25 mouse cellular contexts compared by ENCODE assay signal in genomic region chr3:147278602-147279001, GRCm38 (mm10).
A peak's percentile ranks its signal among the peaks of the same experiment; 100 is the strongest.
DNase-seq lines count a peak whose midpoint lies in the region; ATAC-seq and TF ChIP-seq lines count a peak whose summit lies in the region.
"Had no signal": no experiment of that assay in that cellular context is flagged by ENCODE, and none has a peak within 500 bp of the region (broad histone marks: within the 10 kb centered on the region; RNA-seq: fewer than 3 reads in every experiment).

No protein-coding gene starts in this region.

- H3K36me3 ChIP-seq in heart, embryonic 10.5 days = no peaks in the 10 kb centered on the region
- H3K36me3 ChIP-seq in midbrain, embryonic 13.5 days = no peaks in the 10 kb centered on the region
- no peaks in the 10 kb centered on the region for H3K36me3 ChIP-seq in midbrain, embryonic 14.5 days (ENCODE audit: control insufficient read depth, insufficient read depth, low read length)
- H3K36me3 ChIP-seq: embryonic facial prominence, embryonic 12.5 days; embryonic facial prominence, embryonic 15.5 days; forebrain, embryonic 12.5 days; heart, embryonic 13.5 days had no signal

- TF ChIP-seq CTCF in lung, adult 2 months (IDR thresholded peaks at IDR 0.05; ENCODE audit: insufficient read depth, low read length) = no peak

- H3K4me1 ChIP-seq in heart, embryonic 10.5 days = peaks cover 16% of the 10 kb centered on the region
- no peaks in the 10 kb centered on the region for H3K4me1 ChIP-seq in midbrain, embryonic 13.5 days (replicated peaks)
- no peaks in the 10 kb centered on the region for H3K4me1 ChIP-seq in midbrain, embryonic 14.5 days (ENCODE audit: control insufficient read depth, insufficient read depth, low read length)
- no peaks in the 10 kb centered on the region for H3K4me1 ChIP-seq in lung, adult 2 months (ENCODE audit: control insufficient read depth, insufficient read depth, low read length)
- H3K4me1 ChIP-seq: embryonic facial prominence, embryonic 15.5 days; forebrain, embryonic 12.5 days had no signal

- H3K27me3 ChIP-seq in heart, embryonic 10.5 days (ENCODE audit: insufficient read depth, poor library complexity, severe bottlenecking) = no peaks in the 10 kb centered on the region; the same call in 1 of the 2 replicates
- no peaks in the 10 kb centered on the region for H3K27me3 ChIP-seq in midbrain, embryonic 13.5 days
- H3K27me3 ChIP-seq in midbrain, embryonic 14.5 days (ENCODE audit: control insufficient read depth, insufficient read depth, low read length) = no peaks in the 10 kb centered on the region
- H3K27me3 ChIP-seq: embryonic facial prominence, embryonic 12.5 days; embryonic facial prominence, embryonic 15.5 days; forebrain, embryonic 12.5 days; heart, embryonic 13.5 days had no signal

- DNase-seq in heart, embryonic 10.5 days (ENCODE audit: low spot score) = no peak
- no peak for DNase-seq in heart, adult 9 months (ENCODE audit: low spot score in 2 of 2)
- DNase-seq in midbrain, embryonic 14.5 days = no peak
- peak; percentile 31 for DNase-seq in yolk sac, embryonic 10.5 days (ENCODE audit: low spot score)
- DNase-seq in lung, adult 2 months = no peak
- DNase-seq: adrenal gland, adult 2 months; adrenal gland, postnatal 14 days; cerebellum, adult 11 months; cerebellum, adult 2 months; cerebellum, adult 9-11 months; cerebellum, postnatal 25 days; gastrocnemius, postnatal 10 days; gastrocnemius, postnatal 36 days; heart, postnatal 14 days; heart, postnatal 4 days had no signal

- H3K4me2 ChIP-seq in midbrain, embryonic 13.5 days (replicated peaks) = no peak overlapping the region
- no peak overlapping the region for H3K4me2 ChIP-seq in midbrain, embryonic 14.5 days (ENCODE audit: low read length)
- H3K4me2 ChIP-seq: embryonic facial prominence, embryonic 12.5 days; embryonic facial prominence, embryonic 15.5 days; forebrain, embryonic 12.5 days; heart, embryonic 13.5 days; hindbrain, embryonic 14.5 days had no signal

- H3K9me3 ChIP-seq in heart, embryonic 10.5 days = no peaks in the 10 kb centered on the region
- no peaks in the 10 kb centered on the region for H3K9me3 ChIP-seq in midbrain, embryonic 13.5 days
- no peaks in the 10 kb centered on the region for H3K9me3 ChIP-seq in midbrain, embryonic 14.5 days (ENCODE audit: control insufficient read depth, low read length)
- H3K9me3 ChIP-seq: embryonic facial prominence, embryonic 12.5 days; embryonic facial prominence, embryonic 15.5 days; forebrain, embryonic 12.5 days; heart, embryonic 13.5 days had no signal

- TF ChIP-seq POLR2A in lung, adult 2 months (IDR thresholded peaks at IDR 0.05; ENCODE audit: borderline replicate concordance, extremely low read depth, low read depth, low read length) = no peak

- peak; percentile 45; the same call in 1 of the 2 replicates for ATAC-seq in midbrain, embryonic 13.5 days
- no peak for ATAC-seq in midbrain, embryonic 14.5 days (ENCODE audit: low FRiP score, low TSS enrichment)
- ATAC-seq: CD4-positive, CD25-positive, alpha-beta regulatory T cell, adult 4 months; forebrain, embryonic 16.5 days; hindbrain, postnatal 0 days; inflammation-experienced regulatory T-cells, adult 6 months had no signal

- H3K4me3 ChIP-seq in heart, embryonic 10.5 days = no peak overlapping the region
- H3K4me3 ChIP-seq in midbrain, embryonic 13.5 days (replicated peaks) = no peak overlapping the region
- H3K4me3 ChIP-seq in midbrain, embryonic 14.5 days (replicated peaks; ENCODE audit: low read depth, low read length) = no peak overlapping the region
- H3K4me3 ChIP-seq in lung, adult 2 months (replicated peaks; ENCODE audit: extremely low read depth, low read depth, low read length) = no peak overlapping the region
- H3K4me3 ChIP-seq: embryonic facial prominence, embryonic 12.5 days; embryonic facial prominence, embryonic 15.5 days; forebrain, embryonic 12.5 days; heart, embryonic 13.5 days had no signal

- H3K9ac ChIP-seq in midbrain, embryonic 13.5 days (replicated peaks) = no peak overlapping the region
- H3K9ac ChIP-seq in midbrain, embryonic 14.5 days (replicated peaks; ENCODE audit: low read length) = no peak overlapping the region
- H3K9ac ChIP-seq: embryonic facial prominence, embryonic 12.5 days; embryonic facial prominence, embryonic 15.5 days; forebrain, embryonic 12.5 days; heart, embryonic 13.5 days; hindbrain, embryonic 14.5 days had no signal

- H3K27ac ChIP-seq in heart, embryonic 10.5 days = peak overlapping the region; percentile 29; the same call in 1 of the 2 replicates
- H3K27ac ChIP-seq in midbrain, embryonic 13.5 days = no peak overlapping the region
- H3K27ac ChIP-seq in midbrain, embryonic 14.5 days (replicated peaks; ENCODE audit: low read depth, low read length) = no peak overlapping the region
- H3K27ac ChIP-seq: embryonic facial prominence, embryonic 12.5 days; embryonic facial prominence, embryonic 15.5 days; forebrain, embryonic 12.5 days; heart, embryonic 13.5 days; hindbrain, embryonic 14.5 days; hindbrain, postnatal 0 days had no signal
